Mouse (Mus musculus): Measurements from ENCODE around the gene Csnk1d. TPM values are rescaled to one million over a fixed set of nuclear protein-coding genes. Genes with fewer than 3 reads are reported as not detected.

Csnk1d gene
- polyA plus RNA-seq, 1 experiment from 2014 or later = 102 TPM

- Histone ChIP-seq H3K4me2 (ENCODE audit: low read length) (no peak overlapping the region), H3K4me1 (replicated peaks; ENCODE audit: insufficient read depth, low read length) (no peaks in the 10 kb centered on the region), H3K27ac (no peak overlapping the region), H3K4me3 (replicated peaks; ENCODE audit: low read depth, low read length) (no peak overlapping the region), H3K9me3 (replicated peaks; ENCODE audit: low read length) (no peaks in the 10 kb centered on the region), H3K27me3 (ENCODE audit: insufficient read depth, low read length) (no peaks in the 10 kb centered on the region), H3K9ac (ENCODE audit: low read depth, low read length) (no peak overlapping the region), H3K36me3 (ENCODE audit: insufficient read depth, low read length) (peaks cover 84% of the 10 kb centered on the region)
- 80% methylated on average over 10 of the region's 10 CpGs for WGBS
- no peak for TF ChIP-seq CTCF (IDR thresholded peaks at IDR 0.05; ENCODE audit: low read depth)
- ATAC-seq (replicated peaks; ENCODE audit: low FRiP score, low read depth) = 0 out of 2 replicates have a peak, but pooled peaks have one; percentile 9
- DNase-seq (ENCODE audit: low spot score) = no peak
These were observed 26.7 kb downstream of the Csnk1d start for GRCm38 (mm10) chr11:120964195-120965157.

DNA sequence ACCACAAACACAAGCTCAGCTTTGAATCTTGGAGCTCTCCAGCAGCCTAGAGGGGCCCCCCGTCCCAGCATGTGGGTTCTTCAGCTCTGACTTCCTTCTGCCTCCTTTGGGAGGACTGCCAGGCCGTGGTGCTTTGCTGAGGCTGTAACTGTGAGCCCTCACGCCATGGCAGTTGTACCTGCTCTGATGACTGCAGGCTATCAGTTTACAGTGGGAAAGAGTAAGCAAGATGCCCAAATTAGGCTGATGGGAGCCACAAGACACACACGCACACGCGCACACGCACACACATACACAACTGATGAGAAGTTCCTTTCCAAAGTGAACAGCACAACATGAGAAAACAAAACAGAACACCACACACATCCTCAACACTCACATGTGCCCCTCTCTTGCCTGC lies 28.2 kb downstream of the Csnk1d start:
- TF ChIP-seq CTCF (IDR thresholded peaks at IDR 0.05; ENCODE audit: low read depth) = no peak
- no peak overlapping the region for H3K4me3 ChIP-seq (replicated peaks; ENCODE audit: low read depth, low read length)
- no peak overlapping the region for H3K4me2 ChIP-seq (ENCODE audit: low read length)
- WGBS = 77% methylated on average over 7 of the region's 7 CpGs
- no peaks in the 10 kb centered on the region for H3K4me1 ChIP-seq (replicated peaks; ENCODE audit: insufficient read depth, low read length)
- H3K27me3 ChIP-seq (ENCODE audit: insufficient read depth, low read length) = no peaks in the 10 kb centered on the region
- DNase-seq (ENCODE audit: low spot score) (no peak), ATAC-seq (replicated peaks; ENCODE audit: low FRiP score, low read depth) (no peak)
- no peaks in the 10 kb centered on the region for H3K9me3 ChIP-seq (replicated peaks; ENCODE audit: low read length)
- H3K36me3 ChIP-seq (ENCODE audit: insufficient read depth, low read length) = peaks cover 71% of the 10 kb centered on the region
- H3K27ac ChIP-seq = no peak overlapping the region
- no peak overlapping the region for H3K9ac ChIP-seq (ENCODE audit: low read depth, low read length)

DNA sequence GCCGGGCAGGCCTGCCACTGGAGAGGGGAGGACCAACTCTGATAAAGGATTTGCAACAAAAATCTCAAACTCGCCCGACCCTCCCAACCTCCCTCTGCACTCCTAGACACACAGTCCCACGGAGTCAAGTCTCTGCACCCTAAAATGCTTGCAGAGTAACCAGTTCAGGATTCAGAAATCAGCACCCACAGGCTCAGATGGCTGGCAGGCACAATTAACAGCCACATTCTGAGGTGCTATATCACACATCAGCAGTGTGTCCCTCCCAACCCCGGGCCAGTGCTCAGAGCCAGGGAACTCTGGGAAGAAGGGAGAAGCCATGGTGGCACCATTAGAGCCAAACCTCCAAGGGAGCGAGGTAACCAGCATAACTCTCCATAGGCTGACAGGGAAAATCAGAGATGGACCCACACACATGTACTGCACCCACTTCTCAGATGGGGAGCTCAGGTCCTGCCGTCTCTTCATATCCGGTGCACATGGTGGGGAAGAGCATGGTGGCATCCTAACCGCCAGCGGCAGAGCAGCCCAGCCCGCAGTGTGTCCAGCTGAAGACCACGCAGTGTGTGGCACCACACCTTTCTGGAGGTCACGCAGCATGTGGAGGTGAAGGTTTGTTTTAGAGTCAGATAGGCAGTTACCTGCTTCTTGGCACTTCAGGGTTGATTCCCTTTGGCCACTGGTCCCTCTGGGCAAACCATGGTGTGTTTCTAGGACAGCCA lies 28.9 kb downstream of the Csnk1d start:
- no peak overlapping the region for H3K4me2 ChIP-seq (ENCODE audit: low read length)
- no peak overlapping the region for H3K27ac ChIP-seq
- no peak for DNase-seq (ENCODE audit: low spot score)
- ATAC-seq (replicated peaks; ENCODE audit: low FRiP score, low read depth) = no peak
- WGBS = 93% methylated on average over 13 of the region's 13 CpGs
- no peak overlapping the region for H3K9ac ChIP-seq (ENCODE audit: low read depth, low read length)
- no peak for TF ChIP-seq CTCF (IDR thresholded peaks at IDR 0.05; ENCODE audit: low read depth)
- no peak overlapping the region for H3K4me3 ChIP-seq (replicated peaks; ENCODE audit: low read depth, low read length)
- H3K4me1 ChIP-seq (replicated peaks; ENCODE audit: insufficient read depth, low read length) = no peaks in the 10 kb centered on the region
- H3K36me3 ChIP-seq (ENCODE audit: insufficient read depth, low read length) = peaks cover 71% of the 10 kb centered on the region
- H3K9me3 ChIP-seq (replicated peaks; ENCODE audit: low read length) = no peaks in the 10 kb centered on the region
- no peaks in the 10 kb centered on the region for H3K27me3 ChIP-seq (ENCODE audit: insufficient read depth, low read length)

- H3K4me2 ChIP-seq (ENCODE audit: low read length) = no peak overlapping the region
- H3K4me1 ChIP-seq (replicated peaks; ENCODE audit: insufficient read depth, low read length) = no peaks in the 10 kb centered on the region
- H3K9ac ChIP-seq (ENCODE audit: low read depth, low read length) = no peak overlapping the region
- no peaks in the 10 kb centered on the region for H3K27me3 ChIP-seq (ENCODE audit: insufficient read depth, low read length)
- H3K4me3 ChIP-seq (replicated peaks; ENCODE audit: low read depth, low read length) = no peak overlapping the region
- ATAC-seq (replicated peaks; ENCODE audit: low FRiP score, low read depth) (no peak), DNase-seq (ENCODE audit: low spot score) (no peak)
- H3K27ac ChIP-seq = no peak overlapping the region
- H3K36me3 ChIP-seq (ENCODE audit: insufficient read depth, low read length) = peaks cover 69% of the 10 kb centered on the region
- 86% methylated on average over 7 of the region's 7 CpGs for WGBS
- H3K9me3 ChIP-seq (replicated peaks; ENCODE audit: low read length) = no peaks in the 10 kb centered on the region
- TF ChIP-seq CTCF (IDR thresholded peaks at IDR 0.05; ENCODE audit: low read depth) = no peak
These were observed 29.5 kb downstream of the Csnk1d start for GRCm38 (mm10) chr11:120961594-120961993.

- Histone ChIP-seq H3K27me3 (ENCODE audit: insufficient read depth, low read length) (no peaks in the 10 kb centered on the region), H3K36me3 (ENCODE audit: insufficient read depth, low read length) (peaks cover 67% of the 10 kb centered on the region), H3K9ac (ENCODE audit: low read depth, low read length) (no peak overlapping the region), H3K9me3 (replicated peaks; ENCODE audit: low read length) (no peaks in the 10 kb centered on the region), H3K27ac (no peak overlapping the region), H3K4me1 (replicated peaks; ENCODE audit: insufficient read depth, low read length) (no peaks in the 10 kb centered on the region), H3K4me3 (replicated peaks; ENCODE audit: low read depth, low read length) (no peak overlapping the region), H3K4me2 (ENCODE audit: low read length) (no peak overlapping the region)
- WGBS = 79% methylated on average over 1 of the region's 1 CpGs
- DNase-seq (ENCODE audit: low spot score) (no peak), ATAC-seq (replicated peaks; ENCODE audit: low FRiP score, low read depth) (no peak)
- no peak for TF ChIP-seq CTCF (IDR thresholded peaks at IDR 0.05; ENCODE audit: low read depth)
These were observed 30.9 kb downstream of the Csnk1d start for GRCm38 (mm10) chr11:120960248-120960647.

GRCm38 (mm10) chr11:120959564-120959963 lies 31.6 kb downstream of the Csnk1d start:
- 71% methylated on average over 3 of the region's 3 CpGs for WGBS
- Histone ChIP-seq H3K4me1 (replicated peaks; ENCODE audit: insufficient read depth, low read length) (no peaks in the 10 kb centered on the region), H3K27ac (no peak overlapping the region), H3K4me3 (replicated peaks; ENCODE audit: low read depth, low read length) (no peak overlapping the region), H3K9me3 (replicated peaks; ENCODE audit: low read length) (no peaks in the 10 kb centered on the region), H3K36me3 (ENCODE audit: insufficient read depth, low read length) (peaks cover 61% of the 10 kb centered on the region), H3K9ac (ENCODE audit: low read depth, low read length) (no peak overlapping the region), H3K27me3 (ENCODE audit: insufficient read depth, low read length) (no peaks in the 10 kb centered on the region), H3K4me2 (ENCODE audit: low read length) (no peak overlapping the region)
- no peak; the same call in 1 of the 2 replicates for ATAC-seq (replicated peaks; ENCODE audit: low FRiP score, low read depth)
- TF ChIP-seq CTCF (IDR thresholded peaks at IDR 0.05; ENCODE audit: low read depth) = no peak
- no peak for DNase-seq (ENCODE audit: low spot score)
